Mouse (Mus musculus): ENCODE measurements around the gene Cmtr2. TPM values are rescaled to one million over a fixed set of nuclear protein-coding genes. Genes with fewer than 3 reads are reported as not detected.

The Cmtr2 gene
- polyA plus RNA-seq (2015; fragmentation: Nextera tagmentation; extraction: Ambion mirVana), result 5.3 and 6.3 TPM in 2 replicates

GRCm38 (mm10) chr8:110215365-110215764 lies at the start of gene Cmtr2:
Gene Cmtr2 (plus strand): TSS chr8:110215665.

GRCm38 (mm10) chr8:110168046-110168445 lies 47.4 kb upstream of the Cmtr2 start, which contains the start of gene Calb2:
Gene Calb2 (minus strand): TSS chr8:110168210.

DNA sequence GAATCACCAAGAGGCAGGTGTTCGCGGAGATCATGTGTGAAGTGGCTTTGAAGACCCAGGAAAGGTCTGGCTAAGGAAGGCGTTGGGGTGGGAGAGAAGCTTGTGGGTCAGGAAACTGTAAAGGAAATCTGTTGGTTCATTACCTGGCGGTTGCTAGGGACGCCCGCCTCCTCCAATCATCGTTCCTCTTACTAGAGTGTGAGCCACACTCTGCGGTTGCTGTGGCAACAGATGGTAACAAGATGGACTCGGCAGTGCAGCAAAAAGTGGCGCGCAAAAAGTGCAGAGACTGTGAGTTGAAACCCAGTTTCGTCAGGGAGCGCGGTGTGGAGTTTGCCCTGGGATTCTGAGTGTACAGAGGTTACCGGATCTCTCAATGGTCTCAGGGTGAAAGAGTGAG lies 51.3 kb downstream of the Cmtr2 start, which contains the start of gene Hydin:
Gene Hydin (plus strand): TSS at position 237 of the 400 bp plus-strand sequence.

Other genes starting within 250 kb of the Cmtr2 start
- 2.7 and 3.5 TPM in 2 replicates for gene Tat, start 225.2 kb upstream of the Cmtr2 start, polyA plus RNA-seq (2015; fragmentation: Nextera tagmentation; extraction: Ambion mirVana)
- gene Chst4, start 175.9 kb upstream of the Cmtr2 start, polyA plus RNA-seq (2015; fragmentation: Nextera tagmentation; extraction: Ambion mirVana), result 2.6 and 3.2 TPM in 2 replicates
- 3.8 and 5.4 TPM in 2 replicates for gene Zfp612, start 135.9 kb upstream of the Cmtr2 start, polyA plus RNA-seq (2015; fragmentation: Nextera tagmentation; extraction: Ambion mirVana)
- not detected in 2 replicates for gene Gm21964, start 114.5 kb upstream of the Cmtr2 start, polyA plus RNA-seq (2015; fragmentation: Nextera tagmentation; extraction: Ambion mirVana)
- gene Gm17720, start 112.9 kb upstream of the Cmtr2 start, polyA plus RNA-seq (2015; fragmentation: Nextera tagmentation; extraction: Ambion mirVana), result not detected in 2 replicates
- gene Calb2, start 47.5 kb upstream of the Cmtr2 start, polyA plus RNA-seq (2015; fragmentation: Nextera tagmentation; extraction: Ambion mirVana), result 0.11 TPM in 1 of 2 replicates, not detected in the other
- gene Hydin, start 51.3 kb downstream of the Cmtr2 start, polyA plus RNA-seq (2015; fragmentation: Nextera tagmentation; extraction: Ambion mirVana), result 0.08 TPM in 1 of 2 replicates, not detected in the other

Data from adrenal gland, postnatal 0 days (tissue).